Mouse (Mus musculus) left cerebral cortex, adult 11 months (tissue): Measurements from ENCODE around the gene Nlgn3.
A peak's percentile ranks its signal among the peaks of the same experiment; 100 is the strongest.

Source experiments
- DNase-seq: peaks from one replicate; pipeline ENCODE4 v3.0.0; 2022; ENCODE audit warnings: low spot score

The Nlgn3 gene

GRCm38 (mm10) chrX:101299055-101299454 is at the start of gene Nlgn3:
TSS of gene Nlgn3 (plus strand) at chrX:101299168.
- peak; percentile 42 for DNase-seq

GRCm38 (mm10) chrX:101253952-101254729 is 44.8 kb upstream of the Nlgn3 start, which contains the start of gene Foxo4:
TSS of gene Foxo4 (plus strand) at chrX:101254528.
- peak; percentile 66 for DNase-seq

DNA sequence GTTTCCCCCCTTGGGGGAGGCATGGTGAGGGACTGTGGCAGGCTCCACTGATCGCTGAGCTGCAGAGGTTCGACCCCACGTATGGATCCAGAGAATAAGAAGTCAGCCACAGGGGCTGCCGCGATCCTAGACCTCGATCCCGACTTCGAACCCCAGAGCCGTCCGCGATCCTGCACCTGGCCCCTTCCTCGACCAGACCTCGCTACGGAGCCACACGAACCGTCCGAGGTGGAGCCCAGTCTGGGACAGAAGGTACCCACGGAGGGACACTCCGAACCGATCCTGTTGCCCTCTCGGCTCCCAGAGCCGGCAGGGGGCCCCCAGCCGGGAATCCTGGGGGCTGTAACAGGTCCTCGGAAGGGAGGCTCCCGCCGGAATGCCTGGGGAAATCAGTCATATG is 44.2 kb upstream of the Nlgn3 start:
- DNase-seq: no peak

DNA sequence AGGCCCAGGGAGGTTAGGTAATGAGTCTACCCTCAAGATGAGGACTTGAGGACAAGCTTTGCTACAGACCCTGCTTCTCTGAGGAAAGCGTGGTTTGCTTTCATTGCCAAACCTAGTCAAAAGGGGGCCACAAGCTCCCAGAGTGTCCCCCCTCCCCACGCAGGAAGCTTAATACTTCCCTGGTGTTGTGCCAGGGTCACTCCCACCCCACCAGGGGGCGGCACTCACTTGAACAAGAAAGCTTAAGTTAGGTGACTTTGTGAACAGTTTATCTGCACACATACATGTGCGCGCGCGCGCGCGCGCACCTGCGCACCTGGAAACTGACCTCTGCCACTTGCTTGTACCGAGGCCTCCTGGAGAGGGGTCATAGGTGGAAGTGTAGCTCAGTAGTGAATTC is 42.4 kb upstream of the Nlgn3 start:
- DNase-seq: no peak

DNA sequence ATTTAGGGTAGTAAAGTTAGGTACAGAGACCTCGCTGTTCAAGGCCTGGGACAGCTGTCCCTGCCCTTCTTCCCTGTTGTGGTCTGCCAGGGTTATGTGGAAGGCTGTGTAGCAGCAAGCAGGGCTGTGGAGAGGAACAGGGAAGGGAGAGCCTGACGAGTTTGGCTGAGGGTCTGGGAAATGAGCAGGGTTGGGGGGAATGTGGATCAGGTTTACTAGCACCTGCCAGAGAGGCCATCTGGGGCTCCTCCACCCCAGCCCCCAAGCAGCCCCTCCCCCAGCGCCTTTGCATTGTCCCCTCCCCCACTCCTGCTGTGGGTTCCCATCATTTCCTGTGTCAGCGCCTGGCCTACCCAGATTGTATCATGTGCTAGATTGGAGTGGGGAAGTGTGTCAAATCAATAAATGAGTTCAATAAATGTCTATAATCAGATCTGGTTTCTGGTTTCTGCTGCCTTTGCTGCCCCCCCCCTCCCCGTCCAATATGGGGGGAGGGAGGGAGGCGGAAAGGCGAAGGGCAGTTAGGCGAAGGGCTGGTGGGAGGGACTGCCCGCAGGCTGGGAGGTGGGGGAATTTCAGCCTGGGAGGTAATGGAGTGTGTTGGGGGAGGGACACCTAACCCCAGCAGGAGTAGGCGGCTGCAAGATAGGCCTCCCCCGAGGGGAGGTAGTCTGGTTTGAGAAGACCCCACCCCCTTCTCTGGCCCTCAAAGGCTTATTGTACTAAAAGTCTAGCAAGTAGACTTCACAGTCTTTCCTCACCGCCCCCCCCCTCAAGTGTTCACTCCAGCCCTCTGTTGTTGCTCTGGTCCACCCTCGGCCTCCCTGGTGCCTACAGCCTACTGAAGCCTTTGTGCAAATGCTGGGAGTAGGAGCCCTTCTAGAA is 38.3 kb upstream of the Nlgn3 start:
- no peak for DNase-seq

- DNase-seq: no peak
These were observed 35.1 kb upstream of the Nlgn3 start, which contains the start of gene Gm614 for GRCm38 (mm10) chrX:101263892-101264291. TSS of gene Gm614 (minus strand) at chrX:101263992.

- DNase-seq: no peak
These were observed 32.3 kb upstream of the Nlgn3 start for GRCm38 (mm10) chrX:101266631-101267030.

- DNase-seq: no peak
These were observed 30.8 kb upstream of the Nlgn3 start, which contains the start of gene Il2rg for GRCm38 (mm10) chrX:101268025-101268754. TSS of gene Il2rg (minus strand) at chrX:101268255.

- no peak for DNase-seq
These were observed 30.2 kb upstream of the Nlgn3 start, which contains the start of gene Gm20489 for GRCm38 (mm10) chrX:101268755-101269124. TSS of gene Gm20489 (minus strand) at chrX:101269023.

DNA sequence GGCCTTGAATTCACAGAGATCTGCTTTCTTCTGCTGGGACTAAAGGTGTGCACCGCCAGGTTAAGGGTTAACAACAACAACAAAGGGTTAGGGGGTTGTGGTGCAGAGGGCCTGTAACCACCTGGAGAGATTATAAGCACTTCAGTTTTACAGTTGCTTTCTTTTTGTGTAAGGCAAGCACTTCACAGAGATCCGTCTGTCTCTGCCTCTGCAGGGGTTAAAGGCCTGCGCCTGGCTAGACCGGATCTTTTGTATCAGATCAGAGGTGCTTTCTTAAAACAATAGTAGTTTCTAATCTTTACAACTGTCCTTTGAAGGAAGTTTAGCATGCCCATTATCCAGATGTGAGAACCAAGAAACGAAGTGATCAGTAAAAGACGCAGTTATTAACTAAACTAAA is 25.6 kb upstream of the Nlgn3 start:
- DNase-seq: no peak

DNA sequence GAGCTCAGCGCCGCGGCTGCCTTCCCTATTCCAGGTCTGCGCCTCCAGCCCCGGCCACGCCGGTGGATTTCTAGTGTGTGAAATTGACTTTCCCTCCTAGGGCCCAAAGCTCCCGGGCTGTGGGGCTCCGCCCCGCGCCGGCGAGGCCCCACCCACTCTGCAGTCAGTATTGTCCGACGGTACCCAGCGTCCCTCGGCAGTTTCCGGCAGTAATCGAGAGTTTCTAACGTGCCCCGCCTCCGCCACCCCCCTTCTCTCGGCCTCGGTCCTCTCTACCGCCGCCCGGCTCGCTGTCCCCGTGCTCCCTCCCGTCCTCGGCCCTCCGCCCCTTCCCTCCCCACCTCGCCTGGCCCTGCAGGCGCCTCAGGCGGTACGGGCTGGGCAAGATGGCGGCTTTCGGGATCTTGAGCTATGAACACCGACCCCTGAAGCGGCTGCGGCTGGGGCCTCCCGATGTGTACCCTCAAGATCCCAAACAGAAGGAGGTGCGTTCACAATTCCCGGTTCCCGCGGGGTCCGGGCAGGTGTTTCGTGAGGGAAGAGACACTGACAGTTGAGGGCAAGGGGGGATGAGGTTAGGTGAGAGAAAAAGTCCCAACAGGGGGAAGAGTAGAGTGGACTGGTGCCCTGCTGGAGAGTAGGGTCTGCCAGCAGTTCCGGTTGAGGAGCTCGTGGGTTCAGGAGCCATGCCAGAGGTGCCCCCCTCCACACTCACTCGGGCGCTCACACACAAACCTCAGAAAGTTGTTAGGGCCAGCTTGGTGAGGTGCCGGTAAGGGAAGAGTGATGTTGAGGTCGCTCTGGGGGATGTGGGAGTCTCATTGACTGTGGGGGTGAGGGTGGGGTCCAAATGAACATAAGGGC is 24.9 kb upstream of the Nlgn3 start, which contains the start of gene Med12:
Med12 (plus strand) TSS at position 156 of the 864 bp plus-strand sequence.
- DNase-seq: peak; percentile 63

GRCm38 (mm10) chrX:101282813-101283212 is 16.2 kb upstream of the Nlgn3 start:
- DNase-seq: no peak

DNA sequence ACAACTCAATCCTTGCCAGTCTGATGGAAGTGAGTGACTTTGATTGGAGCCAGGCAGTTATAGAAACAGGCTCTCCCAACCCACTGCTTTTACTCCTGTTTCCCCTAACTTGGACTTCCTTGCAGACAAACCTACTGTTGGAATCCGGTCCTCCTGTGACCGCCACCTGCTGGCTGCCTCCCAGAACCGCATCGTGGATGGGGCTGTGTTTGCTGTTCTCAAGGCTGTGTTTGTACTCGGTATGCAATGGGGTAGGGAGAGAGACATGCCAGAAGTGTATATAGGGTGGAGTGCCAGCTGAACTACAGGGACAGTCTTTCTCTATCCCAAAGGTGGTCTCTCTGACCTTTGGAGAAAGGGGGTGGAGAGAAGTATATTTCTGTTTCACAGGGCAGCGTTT is 13.4 kb upstream of the Nlgn3 start:
- no peak for DNase-seq

- DNase-seq: no peak
These were observed 12.9 kb upstream of the Nlgn3 start for GRCm38 (mm10) chrX:101285953-101286670.

GRCm38 (mm10) chrX:101287543-101287942 is 11.4 kb upstream of the Nlgn3 start:
- no peak for DNase-seq

- no peak for DNase-seq
These were observed 10.5 kb upstream of the Nlgn3 start for GRCm38 (mm10) chrX:101288432-101288831.

- DNase-seq: no peak
These were observed 9.9 kb upstream of the Nlgn3 start for GRCm38 (mm10) chrX:101289037-101289436.

DNA sequence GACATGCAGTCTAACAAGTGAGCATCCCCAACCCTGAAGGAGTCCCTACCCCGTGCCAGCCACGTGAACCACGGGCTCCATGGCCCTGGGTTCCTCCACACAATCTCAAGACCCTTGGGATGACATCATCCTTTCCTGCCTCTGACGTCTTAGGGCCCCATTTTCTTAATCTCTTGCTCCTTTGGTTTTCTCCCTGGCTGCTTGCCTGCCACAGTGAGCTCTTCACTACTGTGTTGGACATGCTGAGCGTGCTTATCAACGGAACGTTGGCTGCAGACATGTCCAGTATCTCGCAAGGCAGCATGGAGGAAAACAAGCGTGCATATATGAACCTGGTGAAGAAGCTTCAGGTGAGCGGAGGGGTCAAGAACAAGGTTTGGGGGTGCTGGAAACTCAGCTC is 8.9 kb upstream of the Nlgn3 start:
- DNase-seq: no peak

DNA sequence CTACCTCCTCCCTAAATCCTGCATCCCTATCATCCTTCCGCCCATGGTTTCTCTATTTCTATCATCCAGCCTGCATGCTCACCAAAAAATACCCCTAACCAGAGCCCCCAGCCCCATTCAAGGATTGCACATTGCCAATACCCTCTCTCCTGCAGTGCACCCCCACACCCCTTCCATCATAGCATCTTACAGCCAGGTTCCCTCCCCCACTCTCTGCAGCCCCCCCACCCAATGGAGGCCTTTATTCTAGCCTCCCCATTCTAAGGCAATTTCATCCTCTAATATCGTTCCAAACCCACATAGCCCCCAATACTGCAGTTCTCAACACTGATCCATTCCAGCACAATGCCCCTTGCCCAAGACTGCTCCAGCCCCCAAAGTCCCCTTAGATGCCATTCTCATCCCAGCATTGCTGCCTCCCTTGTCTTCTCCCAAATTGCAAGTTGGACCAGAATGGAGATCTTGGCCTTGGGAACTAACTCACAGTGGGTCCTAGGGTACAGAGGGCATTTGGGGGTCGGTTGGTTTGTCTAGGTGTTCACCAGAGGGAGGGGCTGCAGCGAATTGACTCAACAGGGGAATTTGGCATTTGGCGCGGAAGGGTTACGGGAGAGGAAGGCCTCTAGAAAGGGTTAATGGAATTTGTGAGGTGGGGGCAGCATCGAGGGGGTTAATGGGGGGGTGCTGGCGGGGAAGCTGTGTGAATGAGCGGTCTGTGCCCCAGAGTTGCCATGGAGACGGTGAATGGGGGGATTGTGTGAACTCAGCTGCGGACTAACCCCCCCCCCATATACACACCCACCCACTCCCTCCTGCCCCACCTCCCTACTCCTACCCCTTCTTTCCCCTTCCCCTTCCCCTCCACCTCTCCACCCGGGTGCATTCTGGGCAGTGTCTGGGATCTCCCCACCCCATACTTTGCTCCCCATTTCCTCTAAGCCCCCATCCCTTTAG is 782 bp downstream of the Nlgn3 start:
- DNase-seq: no peak
